Mouse (Mus musculus): ENCODE measurements at regions not wholly inside any gene's neighbourhood (a gene's known extent, or its start where the extent isn't known, plus 50 kb on each side); places are given as distances from the start of the nearest gene placed in this dataset.
"Not testable (repeated sequence)": the region's sequence is repeated elsewhere in the genome, so short reads cannot be mapped to it uniquely, and the experiment has no call there.

DNA sequence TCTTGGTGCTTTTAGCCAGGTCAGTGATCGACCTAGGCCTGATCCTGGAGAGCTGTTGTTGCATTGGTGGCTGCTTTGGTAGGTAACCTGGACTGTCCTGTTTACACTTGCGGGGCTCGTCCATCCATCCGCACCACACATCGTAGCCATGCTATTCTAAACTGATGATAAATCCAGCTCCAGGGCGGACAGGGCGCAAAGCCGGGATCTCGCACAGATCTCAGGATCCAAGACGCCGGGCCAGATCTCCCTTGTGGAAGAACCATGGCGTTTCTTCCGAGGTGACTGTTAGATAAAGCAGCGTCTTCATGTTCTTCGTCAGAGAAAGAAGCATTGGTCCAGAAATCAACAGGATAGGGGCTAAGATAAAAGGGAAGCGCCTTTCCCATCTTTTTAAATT is 115.6 kb downstream of the Sec16b start:
- DNase-seq (ENCODE audit: low spot score in 2 of 2); intact Hi-C loops (cut with DNase I): not testable (repeated sequence)

DNA sequence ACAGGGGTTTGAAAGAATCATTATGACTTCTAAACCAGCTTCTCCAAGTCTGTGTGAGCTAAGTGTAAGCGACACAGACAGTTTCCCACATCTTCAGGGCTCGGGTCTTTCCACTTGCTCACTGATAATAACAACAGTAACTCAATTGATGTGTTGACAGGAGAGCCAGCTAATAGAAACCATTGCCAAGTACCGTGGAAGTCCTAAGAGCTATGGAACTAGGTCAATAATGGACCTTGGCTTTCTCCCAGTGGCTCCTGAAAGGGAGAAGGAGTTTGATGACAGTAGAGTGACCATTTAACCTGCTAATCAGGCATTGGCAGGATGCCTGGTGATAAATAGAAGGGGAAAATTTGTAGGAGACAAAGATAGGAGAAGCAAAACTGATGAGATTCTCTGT is 126.1 kb downstream of the Sec16b start:
- no peak for DNase-seq (ENCODE audit: low spot score in 2 of 2)
- intact Hi-C loops (cut with DNase I), result no loop called here

DNA sequence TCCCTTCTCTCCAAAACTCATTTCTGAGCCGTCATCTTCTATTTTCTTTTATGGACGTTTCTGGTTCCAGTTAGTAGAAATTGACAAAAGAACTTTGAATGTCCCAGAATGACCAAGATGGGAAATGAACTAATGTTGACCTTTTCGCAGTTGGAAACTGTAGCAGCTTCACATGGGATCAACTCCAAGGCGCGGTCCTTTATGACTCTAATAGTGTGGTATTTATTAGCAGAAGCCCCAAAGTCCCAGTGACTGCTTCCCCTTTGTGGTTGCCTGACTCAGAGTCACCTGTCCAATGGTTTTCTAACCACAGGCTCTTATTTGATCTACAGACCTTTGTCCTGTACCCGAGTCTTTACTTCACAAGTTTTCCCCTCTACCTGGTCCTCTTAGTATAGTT is 126.9 kb downstream of the Sec16b start:
- intact Hi-C loops (cut with DNase I), result no loop called here
- no peak for DNase-seq (ENCODE audit: low spot score in 2 of 2)

DNA sequence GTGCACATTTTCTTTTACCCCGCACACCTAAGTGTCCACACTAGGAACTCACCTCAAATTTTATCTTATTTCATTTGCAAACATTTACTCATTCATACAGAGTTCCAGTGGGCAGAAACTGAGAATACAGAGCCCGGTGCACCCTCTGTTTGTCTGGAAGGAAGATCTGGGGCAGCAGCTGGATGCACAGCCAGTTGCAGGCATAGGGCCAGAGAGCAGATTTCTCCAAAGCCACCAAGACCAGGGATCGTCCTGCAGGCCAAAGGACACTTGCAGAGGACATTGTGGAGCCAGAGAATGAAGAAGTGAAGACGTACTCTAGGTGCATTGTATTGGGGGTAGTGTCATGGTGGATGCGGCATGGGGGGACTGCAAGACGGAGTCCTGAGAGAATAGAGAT is 129.2 kb downstream of the Sec16b start:
- intact Hi-C loops (cut with DNase I), result no loop called here
- no peak for DNase-seq (ENCODE audit: low spot score in 2 of 2)

DNA sequence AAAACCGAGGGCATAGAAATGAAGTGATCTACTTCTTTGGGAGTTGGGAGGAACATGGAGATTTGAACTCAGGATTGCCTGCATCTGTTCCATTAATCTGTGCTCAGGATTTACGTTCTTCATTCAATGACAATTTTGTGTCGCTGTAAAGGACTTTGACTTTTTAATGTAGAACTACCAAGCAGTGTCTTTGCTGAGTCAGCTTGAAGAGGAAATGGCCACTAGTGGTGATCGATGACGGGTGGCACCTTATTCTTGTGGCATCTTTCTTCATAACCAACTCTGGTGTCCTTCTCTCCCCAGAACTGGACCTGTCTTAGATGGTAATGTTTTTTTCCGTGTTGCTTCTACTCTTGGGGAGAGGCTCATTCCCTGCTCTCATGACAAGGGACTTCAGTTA is 137.0 kb downstream of the Sec16b start:
- intact Hi-C loops (cut with DNase I), result no loop called here
- no peak for DNase-seq (ENCODE audit: low spot score in 2 of 2)

DNA sequence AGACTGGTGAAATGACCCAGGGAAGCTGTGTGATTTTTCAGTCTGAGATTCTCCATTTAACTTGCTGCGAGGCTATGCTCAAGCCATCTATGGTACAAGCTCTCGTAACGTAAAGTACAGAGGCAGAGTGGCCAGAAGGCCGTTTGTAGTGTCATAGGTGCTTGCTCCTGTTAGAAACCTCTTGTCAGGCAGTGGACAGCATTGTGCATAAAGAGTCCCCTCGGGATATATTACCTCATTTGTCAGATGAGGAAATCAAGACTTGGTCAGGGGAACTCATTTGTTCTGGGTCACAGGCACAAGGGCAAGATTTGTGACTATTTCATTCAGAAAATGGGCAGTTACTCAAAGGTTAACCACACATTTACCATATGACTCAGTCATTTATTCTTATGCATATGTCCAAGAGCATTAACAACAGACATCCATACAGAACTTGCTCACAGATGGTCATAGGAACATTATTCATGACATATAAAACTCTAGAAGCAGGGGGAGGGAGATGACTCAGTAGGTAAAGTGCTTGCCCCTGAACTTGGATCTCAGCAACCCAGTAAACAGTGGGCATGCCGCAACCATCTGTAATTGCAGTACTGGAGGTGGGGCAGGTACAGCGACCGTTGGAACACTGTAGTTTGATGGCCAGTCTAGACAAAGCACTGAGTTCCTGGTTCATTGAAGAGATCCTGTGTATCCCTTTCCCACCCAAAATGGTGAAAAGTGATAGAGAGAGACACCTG is 139.3 kb downstream of the Sec16b start:
- intact Hi-C loops (cut with DNase I), result no loop called here
- DNase-seq (ENCODE audit: low spot score in 2 of 2), result no peak

DNA sequence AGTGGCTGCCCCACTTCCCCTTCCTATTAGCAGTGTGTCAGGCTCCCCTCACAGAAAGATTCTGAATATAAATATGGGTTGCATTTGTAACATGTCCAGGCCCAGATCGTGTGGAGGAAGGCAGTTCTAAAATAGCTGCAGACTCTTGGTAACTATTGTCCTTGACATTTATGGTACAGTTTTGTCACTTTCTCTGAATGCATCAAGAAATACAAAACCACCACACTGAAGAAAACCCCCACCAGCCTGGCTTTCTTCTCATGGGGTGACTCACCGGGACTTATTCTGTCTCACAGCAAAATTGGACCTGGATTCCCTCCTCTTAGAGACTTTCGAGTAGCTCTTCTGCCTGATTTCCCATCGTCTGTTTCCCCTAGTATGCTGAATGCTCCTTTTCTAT is 148.9 kb downstream of the Sec16b start:
- intact Hi-C loops (cut with DNase I), result no loop called here

DNA sequence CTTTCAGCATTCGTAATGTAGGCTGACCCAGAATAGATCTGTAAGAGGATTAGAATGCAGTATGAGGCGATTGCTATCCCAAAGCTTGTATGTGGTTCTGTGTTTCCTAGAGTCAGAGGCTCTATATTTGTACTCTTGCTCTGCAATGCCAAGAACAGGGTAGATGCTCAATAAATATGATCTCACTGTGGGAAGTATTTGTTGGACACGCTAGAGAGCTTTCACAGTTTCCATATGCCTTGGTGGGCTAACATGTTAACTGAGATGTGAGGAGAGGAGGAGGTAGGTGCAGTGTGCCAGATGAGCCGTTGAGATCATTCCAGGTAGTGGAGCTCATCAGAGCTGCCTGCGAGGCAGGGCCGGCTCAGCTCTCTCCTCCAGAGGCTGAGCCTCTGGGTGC is 163.1 kb downstream of the Sec16b start:
- DNase-seq (ENCODE audit: low spot score in 2 of 2), result peak; percentile 10 to 60

More for the DNA sequence above, 148.9 kb downstream of the Sec16b start:
- DNase-seq (ENCODE audit: low spot score in 2 of 2), result peak; percentile 36 to 61

DNA sequence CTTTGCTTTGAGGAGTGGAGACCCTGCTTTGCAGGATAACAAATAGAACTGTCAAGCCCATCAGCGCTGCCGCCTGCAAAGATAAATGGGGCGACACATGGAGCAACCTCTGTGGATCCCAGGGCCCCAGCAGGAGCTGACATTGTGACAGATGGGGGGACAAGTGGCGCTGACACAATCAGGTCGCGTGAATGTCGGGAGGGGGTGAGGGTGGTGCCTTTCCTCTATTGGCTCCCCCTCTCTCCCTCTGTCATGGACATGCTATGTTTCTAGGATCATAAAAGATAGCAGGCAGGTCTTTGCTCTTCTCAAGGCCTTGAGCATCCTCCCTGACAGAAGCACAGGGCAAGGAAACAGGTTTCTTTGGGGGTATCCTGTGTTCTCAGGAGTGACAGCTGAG is 177.8 kb downstream of the Sec16b start:
- no peak for DNase-seq (ENCODE audit: low spot score in 2 of 2)
- intact Hi-C loops (cut with DNase I), result no loop called here

More for the DNA sequence above, 163.1 kb downstream of the Sec16b start:
- intact Hi-C loops (cut with DNase I), result no loop called here

DNA sequence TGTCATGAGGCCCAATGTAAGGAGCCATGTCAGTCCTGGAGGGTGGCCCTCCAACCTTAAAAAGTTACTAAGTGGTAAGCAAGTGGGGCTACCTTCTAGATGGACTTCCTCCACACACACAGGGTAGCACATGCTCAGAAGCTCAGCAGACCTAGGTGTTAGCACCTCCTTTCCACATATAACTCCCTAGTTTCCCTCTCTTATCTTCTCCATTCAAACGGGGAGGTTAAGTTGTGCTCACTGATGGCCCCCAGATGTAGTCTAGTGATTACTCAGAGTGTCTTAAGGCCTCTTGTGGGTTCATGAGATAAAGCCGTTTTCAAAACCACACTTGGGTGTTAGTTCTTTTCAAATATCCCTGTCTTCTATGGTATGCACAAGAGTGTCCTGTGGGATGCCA is 188.7 kb downstream of the Sec16b start:
- intact Hi-C loops (cut with DNase I), result no loop called here
- no peak for DNase-seq (ENCODE audit: low spot score in 2 of 2)

DNA sequence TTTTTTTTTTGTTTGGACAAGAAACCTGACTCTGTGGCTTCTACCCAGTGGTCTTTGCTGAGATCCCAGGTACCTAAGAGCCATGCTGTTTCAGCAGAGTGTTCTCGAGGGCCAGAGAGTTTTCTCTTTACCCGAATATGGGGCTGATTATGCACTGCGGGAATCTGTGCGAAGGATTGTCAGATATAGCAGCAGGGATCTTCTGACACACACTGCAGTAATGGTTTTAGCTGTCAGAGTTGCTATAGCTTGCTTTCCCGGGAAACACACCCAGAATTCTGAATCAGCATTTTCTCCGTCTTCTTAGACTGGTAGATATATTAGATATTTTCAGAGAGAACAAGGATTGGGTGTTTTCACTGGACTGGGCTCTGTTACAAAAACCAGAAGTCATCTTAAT is 197.1 kb downstream of the Sec16b start:
- no peak for DNase-seq (ENCODE audit: low spot score in 2 of 2)
- intact Hi-C loops (cut with DNase I), result no loop called here

DNA sequence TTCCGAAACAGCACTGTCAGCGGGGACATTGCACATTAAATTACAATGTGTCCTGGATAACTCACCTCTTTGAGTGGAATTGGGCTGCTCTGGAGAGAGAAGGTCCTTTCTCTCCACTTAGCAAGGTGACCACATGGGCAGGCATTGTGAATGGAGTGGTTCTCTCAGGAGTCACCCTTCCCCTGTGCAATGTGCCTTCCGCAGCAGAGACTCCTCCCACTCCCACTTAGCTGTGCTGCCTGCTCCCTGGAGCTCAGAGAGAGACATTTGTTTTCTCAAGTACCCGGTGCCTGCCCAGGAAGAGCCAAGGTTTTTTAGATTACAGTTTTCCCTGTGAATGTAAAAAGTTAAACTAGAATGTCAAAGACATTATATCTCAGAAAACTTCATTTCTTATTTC is 198.8 kb downstream of the Sec16b start:
- intact Hi-C loops (cut with DNase I), result no loop called here
- DNase-seq (ENCODE audit: low spot score in 2 of 2), result no peak

DNA sequence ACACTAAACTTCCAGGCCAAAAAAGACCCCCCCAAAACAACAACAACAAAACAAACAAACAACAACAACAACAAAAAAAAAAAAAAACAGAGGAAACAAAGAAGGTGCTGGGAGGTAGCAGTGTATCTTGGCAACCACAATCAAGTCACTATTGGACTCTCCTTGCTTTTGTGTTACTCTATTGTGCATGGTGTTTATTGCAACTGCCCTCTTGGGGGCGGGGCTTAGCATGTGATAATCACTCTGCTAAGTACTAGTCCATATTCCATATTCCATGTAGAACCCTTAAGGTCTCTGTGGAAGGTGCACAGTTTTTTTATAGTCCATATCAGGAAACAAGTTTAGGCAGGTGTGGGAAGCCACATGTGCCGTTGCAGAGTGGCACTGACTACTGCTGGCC is 200.7 kb downstream of the Sec16b start:
- no peak for DNase-seq (ENCODE audit: low spot score in 2 of 2)
- intact Hi-C loops (cut with DNase I), result no loop called here

DNA sequence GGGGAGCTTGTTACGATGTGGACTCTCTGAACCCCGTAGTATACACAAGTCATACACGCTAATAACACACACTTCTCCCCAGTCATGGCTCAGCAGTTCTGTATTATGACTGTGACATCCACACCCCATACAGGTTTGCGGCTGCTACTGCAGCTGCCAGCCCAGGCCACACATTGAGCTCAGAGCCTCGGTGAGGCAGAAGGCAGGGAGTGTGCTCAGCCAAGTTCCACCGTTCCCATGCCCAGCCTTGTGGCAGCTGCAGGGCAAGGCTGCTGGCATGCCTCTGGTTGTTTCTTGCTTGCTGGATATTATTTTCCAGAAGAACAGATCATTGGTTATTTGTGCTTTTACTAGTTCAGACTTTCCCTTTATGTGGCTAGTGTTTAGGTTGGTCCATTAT is 202.6 kb downstream of the Sec16b start:
- intact Hi-C loops (cut with DNase I), result no loop called here

DNA sequence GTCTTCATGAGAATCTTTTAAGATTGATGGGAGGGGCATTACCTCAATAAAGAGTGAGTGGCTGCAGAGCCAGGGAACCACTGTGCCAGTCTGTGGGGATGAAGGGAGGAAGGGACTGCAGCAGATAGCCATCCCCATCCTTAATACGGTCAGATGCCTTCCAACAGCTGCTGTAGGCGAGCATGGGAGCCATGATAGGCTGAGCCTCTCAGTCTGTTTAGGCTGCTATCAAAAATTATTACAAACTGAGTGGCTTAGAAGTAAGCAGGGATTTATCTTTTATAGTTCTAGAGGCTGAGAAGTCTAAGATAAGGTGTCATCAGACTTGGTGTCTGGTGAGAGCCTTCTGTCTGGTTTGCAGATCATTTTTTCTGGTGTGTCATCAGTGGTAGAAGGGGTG is 204.3 kb downstream of the Sec16b start:
- intact Hi-C loops (cut with DNase I), result no loop called here
- DNase-seq (ENCODE audit: low spot score in 2 of 2), result no peak

More for the DNA sequence above, 202.6 kb downstream of the Sec16b start:
- no peak for DNase-seq (ENCODE audit: low spot score in 2 of 2)

DNA sequence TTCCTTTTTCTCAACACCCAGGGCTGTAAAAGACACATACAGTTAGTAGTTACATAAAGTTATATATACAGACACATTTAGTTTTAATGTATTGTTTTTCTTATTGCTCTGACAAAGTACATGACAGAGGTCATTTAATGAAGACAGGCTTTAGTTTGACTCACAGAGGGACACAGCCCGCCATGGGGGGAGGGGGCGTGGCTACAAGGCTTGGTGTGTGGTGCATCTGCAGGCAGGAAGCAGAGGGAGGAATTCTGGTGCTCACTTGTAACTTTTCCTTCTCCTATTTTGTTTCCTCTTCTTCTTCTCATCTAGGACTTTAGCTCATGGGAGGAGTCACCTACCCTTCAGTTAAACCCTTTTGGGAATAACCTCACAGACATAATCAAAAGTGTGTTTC is 206.0 kb downstream of the Sec16b start:
- intact Hi-C loops (cut with DNase I), result no loop called here
- DNase-seq (ENCODE audit: low spot score in 2 of 2), result no peak

DNA sequence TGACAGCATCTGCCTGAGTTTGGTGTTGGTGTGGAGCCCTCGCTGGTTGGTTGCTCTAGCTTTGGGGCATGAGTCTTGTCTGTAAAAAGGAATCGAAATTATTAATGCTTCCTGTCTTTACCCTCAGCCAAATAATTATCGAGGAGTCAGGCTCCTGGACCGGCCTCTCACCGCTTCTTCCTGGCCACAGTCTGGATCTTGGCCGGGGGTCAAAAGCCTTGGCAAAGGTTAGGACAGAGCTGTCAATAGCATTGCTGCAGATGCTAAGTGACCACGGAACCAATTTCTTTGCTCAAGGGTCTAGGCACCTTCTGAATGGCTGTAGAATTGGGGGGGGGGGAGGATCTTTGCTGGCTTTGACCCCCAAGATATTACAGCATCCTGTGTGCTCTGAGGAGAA is 207.3 kb downstream of the Sec16b start:
- intact Hi-C loops (cut with DNase I), result no loop called here
- DNase-seq (ENCODE audit: low spot score in 2 of 2), result no peak

DNA sequence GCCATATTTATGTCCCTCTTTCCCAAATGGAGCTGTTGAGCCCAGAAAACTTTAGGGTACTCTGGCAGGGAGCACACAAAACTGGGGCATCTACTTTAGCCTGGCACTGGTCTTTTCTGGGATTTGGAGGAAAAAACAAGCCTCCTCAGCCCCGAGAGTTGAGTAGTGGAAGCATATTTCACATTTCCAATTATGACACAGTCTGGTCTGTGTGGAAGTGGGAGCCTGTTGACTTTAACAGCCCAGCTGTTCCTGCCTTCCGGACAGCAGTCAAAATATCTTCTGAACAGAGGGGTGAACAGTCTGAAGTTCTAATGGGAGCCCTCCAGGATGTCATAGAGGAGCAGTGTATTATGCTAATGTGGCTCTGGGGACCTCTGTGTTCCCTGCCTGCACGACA is 209.1 kb downstream of the Sec16b start:
- intact Hi-C loops (cut with DNase I), result no loop called here
- no peak for DNase-seq (ENCODE audit: low spot score in 2 of 2)

DNA sequence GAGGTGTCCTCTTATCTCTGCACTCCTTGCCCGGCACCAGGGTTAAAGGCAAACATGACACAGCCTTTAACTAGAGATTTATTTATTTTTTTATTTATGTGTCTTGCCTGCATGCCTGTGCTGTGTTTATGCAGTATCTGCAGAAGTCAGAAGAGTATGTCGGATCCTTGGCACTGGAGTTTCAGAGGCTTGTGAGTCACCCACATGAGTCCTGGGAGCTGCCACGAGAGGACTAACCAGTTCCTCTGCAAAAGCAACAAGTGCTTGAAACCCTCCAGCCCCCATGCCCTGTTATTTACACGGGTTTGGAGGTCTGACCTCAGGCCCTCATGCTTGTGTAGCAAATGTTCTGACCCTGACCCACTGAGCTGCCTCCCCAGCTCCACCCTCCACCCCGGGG is 210.6 kb downstream of the Sec16b start:
- intact Hi-C loops (cut with DNase I), result no loop called here

DNA sequence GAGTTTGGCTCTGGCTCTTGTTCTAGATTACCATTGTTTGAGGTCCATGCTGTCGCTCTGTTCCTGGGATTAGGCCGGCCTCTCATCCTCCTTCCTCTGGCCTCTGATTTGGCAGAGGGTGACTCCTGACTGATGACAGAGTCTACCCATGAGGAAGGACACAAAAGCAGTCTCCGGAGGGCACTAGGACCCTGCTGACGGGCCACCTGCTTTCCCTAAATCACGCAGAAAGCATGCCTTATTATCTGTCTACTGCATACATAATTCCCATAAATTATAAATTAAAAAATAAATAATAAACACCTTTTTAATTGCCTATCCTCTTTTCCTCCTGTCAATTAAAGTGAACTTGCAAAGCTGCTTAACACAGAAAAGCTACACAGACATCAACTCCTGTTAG is 215.4 kb downstream of the Sec16b start:
- DNase-seq (ENCODE audit: low spot score in 2 of 2), result no peak
- intact Hi-C loops (cut with DNase I), result no loop called here

More for the DNA sequence above, 210.6 kb downstream of the Sec16b start:
- DNase-seq (ENCODE audit: low spot score in 2 of 2), result no peak

DNA sequence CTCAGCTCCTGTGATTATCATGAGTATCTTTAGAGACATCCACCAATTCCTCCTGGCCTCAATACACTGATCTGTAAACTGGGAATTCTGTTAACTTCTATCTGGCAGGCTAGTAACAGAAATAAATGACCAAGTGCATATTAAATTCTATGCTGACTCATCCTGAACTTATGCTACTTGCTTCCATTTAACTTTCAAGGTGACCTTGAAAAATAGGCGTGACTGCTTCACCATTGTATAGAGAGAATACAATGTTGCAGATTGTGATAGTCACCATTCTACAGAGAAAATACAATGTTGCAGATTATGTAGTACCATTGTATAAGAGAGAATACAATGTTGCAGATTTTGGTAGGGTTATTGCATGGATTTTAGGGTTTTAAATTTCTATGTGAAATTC is 224.6 kb downstream of the Sec16b start:
- intact Hi-C loops (cut with DNase I), result no loop called here
- no peak for DNase-seq (ENCODE audit: low spot score in 2 of 2)
